Mouse (Mus musculus): ENCODE measurements around the gene Sppl2a.
"Not testable (repeated sequence)": the region's sequence is repeated elsewhere in the genome, so short reads cannot be mapped to it uniquely, and the experiment has no call there.

Gene Sppl2a

GRCm38 (mm10) chr2:126894245-126894644 is 38.8 kb downstream of the Sppl2a start:
- DNase-seq: no peak

- no peak for DNase-seq
Observed at GRCm38 (mm10) chr2:126892316-126892715, 40.7 kb downstream of the Sppl2a start.

- no peak for DNase-seq
Observed at GRCm38 (mm10) chr2:126891743-126892142, 41.3 kb downstream of the Sppl2a start.

GRCm38 (mm10) chr2:126887141-126887540 is 45.9 kb downstream of the Sppl2a start:
- no peak for DNase-seq

GRCm38 (mm10) chr2:126885871-126886270 is 47.2 kb downstream of the Sppl2a start:
- DNase-seq: no peak

GRCm38 (mm10) chr2:126882711-126883110 is 50.3 kb downstream of the Sppl2a start:
- not testable (repeated sequence) for DNase-seq

GRCm38 (mm10) chr2:126877991-126878390 is 55.0 kb downstream of the Sppl2a start:
- no peak for DNase-seq

GRCm38 (mm10) chr2:126875871-126876796 is 56.9 kb downstream of the Sppl2a start, which contains the start of gene Trpm7:
Trpm7 (minus strand) TSS chr2:126876230.
- peak; percentile 91 for DNase-seq

GRCm38 (mm10) chr2:126875516-126875835 is 57.6 kb downstream of the Sppl2a start:
- DNase-seq: peak; percentile 12

GRCm38 (mm10) chr2:126874809-126875515 is 58.1 kb downstream of the Sppl2a start:
- no peak for DNase-seq

GRCm38 (mm10) chr2:126866301-126866700 is 66.7 kb downstream of the Sppl2a start:
- no peak for DNase-seq

- DNase-seq: no peak
Observed at GRCm38 (mm10) chr2:126865501-126866199, 67.4 kb downstream of the Sppl2a start.

GRCm38 (mm10) chr2:126865026-126865425 is 68.0 kb downstream of the Sppl2a start:
- DNase-seq: no peak

GRCm38 (mm10) chr2:126844751-126845150 is 88.3 kb downstream of the Sppl2a start:
- no peak for DNase-seq

Data from right cerebral cortex, postnatal 14 days (tissue).